Mouse (Mus musculus): ENCODE results near the gene Cers5.
"Not testable (repeated sequence)": the region's sequence is repeated elsewhere in the genome, so short reads cannot be mapped to it uniquely, and the experiment has no call there.

Gene Cers5

DNA sequence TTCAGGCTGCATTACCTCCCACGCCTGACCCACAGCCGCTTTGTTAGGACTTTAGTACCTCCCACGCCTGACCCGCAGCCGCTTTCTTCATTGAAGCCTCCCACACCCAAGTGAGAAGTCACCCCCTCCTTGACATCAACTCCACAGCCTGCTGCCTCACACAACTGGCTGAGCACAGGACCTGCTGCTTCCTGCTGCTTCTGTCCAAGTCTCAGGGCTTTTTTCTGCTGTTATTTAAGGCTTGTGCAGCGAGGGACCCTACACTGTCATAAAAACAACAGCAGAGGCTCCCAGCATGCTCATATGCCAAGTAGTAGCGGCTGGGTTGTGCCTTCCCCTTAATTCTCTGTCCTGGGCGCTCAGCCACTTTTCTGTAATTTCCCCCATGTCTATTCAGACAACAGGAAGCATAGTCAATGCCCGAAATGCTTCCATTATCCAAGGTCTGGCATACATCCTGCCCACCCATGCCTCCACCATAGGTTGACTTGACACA, 15.0 kb upstream of the Cers5 start:
- peak in 1 of 2 experiments; percentile 16 for DNase-seq

GRCm38 (mm10) chr15:99778677-99779335, 6.1 kb upstream of the Cers5 start:
- no peak for DNase-seq

DNA sequence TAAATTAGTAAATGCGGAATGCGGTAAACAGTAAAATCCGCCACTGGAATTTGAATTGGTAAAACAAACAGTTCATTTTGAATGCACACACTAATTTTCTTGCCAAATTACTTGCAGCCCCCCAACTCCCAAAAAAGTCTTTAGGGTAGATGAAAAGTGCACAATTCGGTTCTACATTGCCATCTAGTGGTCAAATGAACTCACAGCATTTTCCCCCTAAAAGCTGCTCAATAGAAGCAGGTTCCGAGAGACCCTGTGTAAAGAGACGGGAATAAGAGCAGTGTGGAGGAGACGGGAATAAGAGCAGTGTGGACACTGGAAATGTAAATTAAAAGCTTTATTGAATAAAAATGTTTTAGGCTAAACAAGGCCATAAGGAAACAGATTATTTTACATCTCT, 5.5 kb upstream of the Cers5 start:
- DNase-seq, result no peak

DNA sequence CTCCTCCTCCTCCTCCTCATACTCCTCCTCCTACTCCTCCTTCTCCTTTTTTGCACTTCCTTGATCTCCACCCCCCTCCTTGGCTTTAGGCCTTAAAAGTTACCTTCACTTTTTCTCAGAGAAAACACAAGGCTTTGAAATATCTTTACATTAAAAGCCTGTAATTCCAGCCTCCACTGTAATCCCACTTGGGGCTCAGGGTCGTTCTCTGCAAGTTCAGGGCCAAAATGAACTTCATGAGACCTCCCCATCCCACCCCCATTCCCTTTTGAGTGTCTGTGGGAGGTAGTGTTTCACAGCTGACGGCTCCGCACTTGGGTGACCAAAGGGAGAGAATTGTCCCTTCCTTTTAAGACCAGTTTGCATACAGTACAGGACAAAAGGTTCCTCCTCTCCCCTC, 240 bp upstream of the Cers5 start:
- DNase-seq, result no peak

- peak; percentile 88 to 89 for DNase-seq
Measured at GRCm38 (mm10) chr15:99772277-99772880, 306 bp downstream of the Cers5 start.

- peak in 1 of 2 experiments; percentile 76 for DNase-seq
Measured at GRCm38 (mm10) chr15:99771601-99772276, 946 bp downstream of the Cers5 start.

DNA sequence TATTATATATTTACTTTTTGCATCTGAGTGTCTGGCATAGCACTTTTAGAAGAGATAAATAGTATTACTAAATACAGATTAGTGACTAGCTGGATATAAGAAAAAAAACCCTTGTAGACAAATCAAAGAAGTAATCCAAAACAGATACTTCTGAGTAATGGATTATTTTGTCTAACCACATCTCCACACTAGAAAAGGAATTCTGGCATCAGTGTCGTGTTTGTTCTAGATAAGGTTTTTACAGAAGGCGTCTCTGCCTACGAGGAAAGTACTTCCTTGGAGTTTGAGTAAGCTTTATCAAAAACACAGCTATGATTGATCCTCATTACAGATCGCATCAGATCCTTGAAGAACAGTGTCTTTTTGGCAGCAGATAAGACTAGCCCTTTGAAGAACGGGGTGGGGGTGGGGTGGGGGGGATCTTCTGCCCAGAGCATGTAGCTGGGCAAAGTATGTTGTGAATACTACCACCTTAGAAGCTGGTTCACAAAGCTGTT, 1.6 kb downstream of the Cers5 start:
- DNase-seq, result no peak

DNA sequence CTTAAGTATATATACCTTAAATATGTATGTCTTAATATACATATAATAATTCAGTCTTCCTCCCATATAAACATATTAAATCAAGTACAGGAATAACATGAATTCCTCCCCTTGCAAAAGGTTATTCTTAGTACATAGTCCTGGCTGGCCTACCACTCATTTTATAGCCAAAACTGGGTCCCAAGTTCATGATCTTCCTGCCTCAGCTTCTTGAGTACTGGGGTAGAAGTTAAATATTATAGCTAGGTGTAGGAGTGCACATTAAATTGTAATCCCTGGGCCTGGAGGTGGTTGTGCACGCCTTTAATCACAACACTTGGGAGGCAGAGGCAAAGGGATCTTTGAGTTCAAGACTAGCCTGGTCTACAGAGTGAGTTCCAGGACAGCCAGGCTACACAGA, 3.9 kb downstream of the Cers5 start:
- DNase-seq, result no peak

GRCm38 (mm10) chr15:99767467-99767866, 5.2 kb downstream of the Cers5 start:
- DNase-seq, result no peak

GRCm38 (mm10) chr15:99754204-99754603, 18.5 kb downstream of the Cers5 start:
- DNase-seq, result no peak

- DNase-seq, result no peak
Measured at GRCm38 (mm10) chr15:99740229-99740628, 32.5 kb downstream of the Cers5 start.

DNA sequence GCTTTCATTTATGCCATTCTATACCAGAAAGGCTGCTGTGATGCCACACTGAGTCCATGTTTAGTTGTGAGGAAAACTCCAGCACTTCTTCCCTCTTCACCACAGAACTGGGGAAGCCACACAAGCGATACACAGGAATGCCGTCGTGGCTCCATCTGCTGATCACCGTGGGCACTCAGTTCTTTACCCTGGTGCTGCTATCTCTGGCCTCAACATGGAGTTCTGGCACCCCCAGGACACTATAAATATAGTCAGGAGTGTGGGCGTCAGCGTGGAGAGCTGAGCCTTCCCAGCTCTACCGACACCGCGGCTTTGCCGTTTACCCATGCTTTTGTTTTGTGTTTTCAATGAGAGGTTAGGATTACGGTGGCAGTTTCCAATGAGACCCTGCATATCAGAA, 36.0 kb downstream of the Cers5 start:
- no peak for DNase-seq

DNA sequence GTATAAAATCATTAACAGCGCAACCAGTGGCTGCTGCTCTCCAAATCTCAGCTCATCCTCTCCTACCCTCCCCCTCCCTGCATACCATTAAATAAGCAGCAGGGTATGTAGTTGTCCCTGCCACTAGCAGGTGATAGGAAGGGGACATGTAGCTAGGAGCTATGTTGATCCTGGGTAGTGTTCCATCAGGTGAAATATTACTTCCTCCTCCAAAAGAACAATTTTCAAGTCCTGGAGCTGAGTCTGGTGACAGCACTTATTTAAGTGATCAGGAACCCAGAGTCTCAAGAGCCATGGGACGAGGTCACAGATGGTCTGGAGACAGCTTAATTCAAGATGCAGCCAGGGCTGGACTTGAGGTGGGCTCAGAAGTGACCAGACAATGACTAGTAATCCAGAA, 37.1 kb downstream of the Cers5 start:
- DNase-seq, result peak; percentile 96 to 100

DNA sequence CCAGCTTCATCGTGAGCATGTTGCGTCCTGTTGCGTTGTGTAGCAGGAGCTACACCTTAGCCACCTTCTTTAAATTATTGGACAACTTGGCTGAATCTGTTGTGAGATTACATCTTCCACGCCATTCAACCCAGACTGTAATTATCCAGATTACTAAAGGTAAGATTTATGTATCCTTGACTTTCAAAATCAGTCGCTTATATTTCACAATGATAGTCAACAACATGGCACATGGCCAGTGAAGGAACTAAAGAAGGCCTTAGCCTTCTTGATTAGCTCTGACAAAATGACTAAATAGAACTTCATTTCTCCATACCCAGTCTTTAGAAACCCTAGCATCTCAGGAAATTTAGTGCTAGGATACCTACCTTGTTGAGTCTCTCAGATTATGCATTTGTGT, 39.5 kb downstream of the Cers5 start:
- no peak for DNase-seq

- DNase-seq, result no peak
Measured at GRCm38 (mm10) chr15:99731678-99732077, 41.0 kb downstream of the Cers5 start.

DNA sequence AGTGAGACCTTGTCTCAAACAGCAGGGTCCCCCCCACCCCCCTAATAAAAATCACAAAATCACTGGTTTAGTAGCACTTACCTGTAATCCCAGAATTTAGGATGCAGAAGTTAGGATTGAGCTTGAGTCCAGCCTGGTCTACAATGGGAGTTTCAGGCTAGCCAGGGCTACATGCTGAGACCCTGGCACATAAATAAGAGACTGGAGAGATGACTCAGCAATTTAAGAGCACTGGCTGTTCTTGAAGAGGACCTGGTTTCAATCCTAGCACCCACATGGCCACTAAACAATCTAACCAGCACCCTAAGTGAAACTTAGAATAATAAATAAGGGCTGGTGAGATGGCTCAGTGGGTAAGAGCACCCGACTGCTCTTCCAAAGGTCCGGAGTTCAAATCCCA, 41.5 kb downstream of the Cers5 start:
- DNase-seq, result no peak

DNA sequence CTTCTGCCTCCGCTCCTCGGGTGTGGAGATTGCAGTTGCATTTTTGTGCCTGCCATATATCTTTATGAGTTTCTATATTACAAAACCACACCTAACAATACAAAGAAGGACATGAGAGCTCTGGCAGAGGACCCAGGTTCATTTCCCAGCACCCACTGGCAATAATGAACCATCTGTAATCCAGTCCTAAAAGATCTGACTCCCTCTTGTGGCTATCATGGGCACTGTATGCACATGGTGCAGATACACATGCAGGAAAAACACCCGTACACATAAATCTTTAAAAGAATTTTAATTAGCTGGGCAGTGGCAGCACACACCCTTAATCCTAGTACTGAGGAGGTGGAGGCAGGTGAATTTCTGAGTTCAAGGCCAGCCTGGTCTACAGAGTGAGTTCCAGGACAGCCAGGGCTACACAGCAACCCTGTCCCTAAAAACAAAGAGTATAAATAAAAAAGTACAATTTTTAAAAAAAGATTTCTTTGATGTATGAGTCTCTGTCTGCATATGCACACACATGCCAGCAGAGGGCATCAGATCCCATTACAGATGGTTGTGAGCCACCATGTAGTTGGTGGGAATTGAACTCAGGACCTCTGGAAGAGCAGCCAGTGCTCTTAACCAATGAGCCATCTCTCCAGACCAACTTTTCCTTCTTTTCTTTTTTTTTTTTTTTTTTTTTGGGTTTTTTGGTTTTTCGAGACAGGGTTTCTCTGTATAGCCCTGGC, 43.5 kb downstream of the Cers5 start:
- peak in 1 of 2 experiments; percentile 27 for DNase-seq

DNA sequence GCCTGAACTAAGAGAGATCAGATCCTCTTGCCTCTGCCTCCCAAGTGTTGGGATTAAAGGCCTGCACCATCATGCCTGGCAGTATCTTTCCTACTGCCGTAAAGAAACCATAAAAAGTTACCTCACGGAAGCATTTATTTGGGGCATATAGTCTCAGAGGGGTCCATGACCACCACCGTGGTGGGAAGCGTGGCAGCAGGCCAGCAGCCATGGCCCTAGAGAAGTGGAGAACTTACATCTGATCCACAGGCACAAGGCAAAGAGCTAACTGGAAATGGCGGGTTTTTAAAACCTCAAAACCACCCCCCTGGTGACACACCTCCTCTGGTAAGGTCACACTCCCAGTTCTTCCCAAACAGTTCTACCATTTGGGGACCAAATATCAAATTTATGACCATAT, 44.5 kb downstream of the Cers5 start:
- DNase-seq, result no peak

GRCm38 (mm10) chr15:99727525-99727924, 45.2 kb downstream of the Cers5 start:
- no peak for DNase-seq

DNA sequence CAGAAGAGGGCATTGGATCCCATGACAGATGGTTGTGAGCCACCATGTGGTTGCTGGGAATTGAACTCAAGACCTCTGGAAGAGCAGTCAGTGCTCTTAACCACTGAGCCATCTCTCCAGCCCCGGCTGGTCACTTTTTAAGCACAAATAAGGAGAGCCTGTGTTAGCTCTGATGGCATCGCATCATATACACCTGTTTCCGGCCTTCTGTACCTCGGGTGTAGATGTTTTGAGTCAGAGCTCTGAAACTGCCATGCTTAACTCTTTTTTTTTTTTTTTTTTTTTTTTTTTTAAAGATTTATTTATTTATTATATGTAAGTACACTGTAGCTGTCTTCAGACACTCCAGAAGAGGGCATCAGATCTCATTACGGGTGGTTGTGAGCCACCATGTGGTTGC, 45.6 kb downstream of the Cers5 start:
- not testable (repeated sequence) for DNase-seq

DNA sequence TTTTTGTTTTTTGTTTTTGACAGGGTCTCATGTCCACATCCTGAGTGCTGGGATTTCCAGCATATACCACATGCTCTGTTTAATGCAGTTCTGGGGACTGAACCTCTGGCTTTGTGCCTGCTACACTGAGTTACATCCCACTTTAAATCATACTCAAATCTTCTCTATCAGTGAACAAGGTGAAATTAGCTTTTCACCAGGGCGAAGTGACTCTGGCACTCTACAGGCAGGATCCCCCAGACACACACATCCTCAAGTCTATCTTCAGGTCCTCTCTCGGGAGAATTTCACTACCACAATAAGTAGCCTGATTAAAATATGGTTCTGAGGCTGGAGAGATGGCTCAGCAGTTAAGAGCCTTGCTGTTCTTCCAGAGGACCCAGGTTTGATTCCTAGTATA, 46.1 kb downstream of the Cers5 start:
- no peak for DNase-seq

DNA sequence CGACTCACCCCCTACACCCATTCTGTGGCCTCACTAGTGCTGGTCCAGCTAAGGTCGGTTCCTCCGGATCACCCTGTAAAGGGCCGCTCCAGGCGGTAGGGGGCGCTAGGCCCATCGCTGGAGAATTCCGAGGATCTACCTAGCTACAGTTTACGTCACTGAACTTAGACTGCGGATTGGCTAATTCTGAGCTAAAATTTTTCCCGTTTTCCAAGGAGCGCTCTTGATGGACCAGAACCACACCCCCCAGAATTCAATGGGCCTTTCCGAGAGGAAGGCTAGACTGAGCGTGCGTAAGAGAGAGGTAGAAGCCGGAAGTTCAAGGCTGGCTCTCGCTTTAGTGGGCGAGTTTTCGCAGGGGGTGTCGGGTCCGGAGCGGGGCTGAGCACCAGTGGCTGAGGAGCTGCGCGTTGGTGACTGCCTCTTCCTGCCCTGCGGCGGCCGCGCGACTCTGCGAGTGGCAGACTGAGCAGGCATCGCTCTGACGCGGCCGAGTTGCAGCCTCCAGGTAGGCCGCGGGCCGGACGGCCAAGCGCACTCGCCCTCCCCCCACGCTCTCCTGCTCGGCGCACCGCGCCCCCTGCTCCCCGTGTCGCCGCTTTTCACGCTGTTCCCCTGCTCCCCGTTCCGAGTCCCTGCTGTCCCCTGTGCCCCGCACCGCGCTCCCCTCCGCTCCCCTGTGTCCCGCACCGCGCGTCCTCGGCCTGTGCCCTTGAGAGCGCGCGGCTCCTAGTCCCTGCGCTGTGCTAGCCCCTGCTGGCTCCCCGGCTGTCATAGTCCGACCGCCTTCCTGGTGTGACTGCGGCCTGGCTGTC, 47.1 kb downstream of the Cers5 start, which contains the start of gene Cox14:
Cox14 (plus strand) TSS at position 278 of the 815 bp plus-strand sequence.
- DNase-seq, result peak; percentile 88 to 92
